Mouse (Mus musculus) spleen, adult 2 months (tissue): ENCODE results near the gene Ibtk.
"Not testable (repeated sequence)": the region's sequence is repeated elsewhere in the genome, so short reads cannot be mapped to it uniquely, and the experiment has no call there.

ENCODE experiments used
- CTCF ChIP-seq: fragments of 200-500 bp; IDR thresholded peaks from 2 replicates; pipeline ENCODE4 v1.5.1; 2011; ENCODE audit warnings: mild to moderate bottlenecking, inconsistent platforms; ENCODE audit not compliant: insufficient read depth, insufficient read length, insufficient replicate concordance; ENCODE audit errors: extremely low read depth
- POLR2A ChIP-seq: fragments of 200-500 bp; IDR thresholded peaks from 2 replicates; pipeline ENCODE4 v1.6.1; 2011; ENCODE audit warnings: low read depth, low read length, inconsistent platforms

DNA sequence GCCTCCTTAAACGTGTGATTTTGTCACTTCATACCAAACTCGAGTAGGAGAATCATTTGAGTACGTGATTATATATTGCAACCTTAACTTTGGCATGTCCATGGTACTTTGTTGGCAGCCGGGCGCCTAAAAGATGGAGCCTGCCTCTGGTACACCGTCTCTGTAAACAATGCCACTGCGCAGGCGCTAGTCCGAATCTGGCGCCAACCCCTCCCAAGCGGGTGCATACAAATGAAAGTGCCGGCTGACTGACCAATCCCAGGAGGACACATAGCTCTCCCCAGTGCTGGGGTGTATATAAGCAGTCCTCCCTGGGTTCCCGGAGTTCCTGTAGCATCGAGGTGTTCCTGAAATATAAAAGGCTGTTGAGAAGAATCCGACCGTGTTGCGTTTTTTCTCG, 42.4 kb upstream of the Ibtk start:
- not testable (repeated sequence) for TF ChIP-seq CTCF, POLR2A
